Mouse (Mus musculus) MEL (cell line): ENCODE measurements at regions not wholly inside any gene's neighbourhood (a gene's known extent, or its start where the extent isn't known, plus 50 kb on each side); places are given as distances from the start of the nearest gene placed in this dataset.
"Not testable (repeated sequence)": the region's sequence is repeated elsewhere in the genome, so short reads cannot be mapped to it uniquely, and the experiment has no call there.

Source experiments
- DNase-seq: peaks from one replicate; pipeline ENCODE4 v3.0.0; 2011; ENCODE audit warnings: low read depth, low spot score
- H3K27ac ChIP-seq: 2 replicates; pipeline ENCODE4 v1.5.1; 2012; ENCODE audit warnings: low read depth, mild to moderate bottlenecking, control low read depth, low read length, moderate library complexity; ENCODE audit not compliant: control insufficient read depth
- H3K27me3 ChIP-seq, 2 experiments: fragments of 150-350 bp in 1 of 2; sonication (generic) in 1 of 2; 2 replicates each; pipeline ENCODE4 v1.6.1; 2012; ENCODE audit warnings: low read length in 2 of 2, mild to moderate bottlenecking in 2 of 2, improper control_type of control experiment in 1 of 2, moderate library complexity in 1 of 2; ENCODE audit not compliant: insufficient read depth in 2 of 2, control insufficient read depth in 1 of 2
- H3K36me3 ChIP-seq, 2 experiments: 2 replicates each; pipeline ENCODE4 v1.6.1; 2012 to 2014; ENCODE audit warnings: low read length in 2 of 2, improper control_type of control experiment in 1 of 2, inconsistent platforms in 1 of 2, mild to moderate bottlenecking in 1 of 2; ENCODE audit not compliant: insufficient read depth in 2 of 2, control insufficient read depth in 1 of 2
- H3K4me1 ChIP-seq, 2 experiments: fragments of 150-350 bp in 1 of 2; sonication (generic) in 1 of 2; 2 replicates each; pipeline ENCODE4 v1.6.1; 2012; ENCODE audit warnings: low read length in 2 of 2, improper control_type of control experiment in 1 of 2, mild to moderate bottlenecking in 1 of 2; ENCODE audit not compliant: insufficient read depth in 2 of 2, control insufficient read depth in 1 of 2
- H3K4me3 ChIP-seq, 2 experiments: fragments of 150-350 bp in 1 of 2; sonication (generic) in 1 of 2; 2 replicates each; pipeline ENCODE4 v1.5.1; 2012; ENCODE audit warnings: low read depth in 2 of 2, low read length in 2 of 2, mild to moderate bottlenecking in 2 of 2, moderate library complexity in 2 of 2, control low read depth in 1 of 2, improper control_type of control experiment in 1 of 2; ENCODE audit not compliant: control insufficient read depth in 1 of 2, insufficient read depth in 1 of 2
- H3K79me2 ChIP-seq: 2 replicates; pipeline ENCODE4 v1.6.1; 2012; ENCODE audit warnings: mild to moderate bottlenecking, low read length, moderate library complexity; ENCODE audit not compliant: control insufficient read depth, poor library complexity, insufficient read depth
- H3K9ac ChIP-seq: 2 replicates; pipeline ENCODE4 v1.6.1; 2012; ENCODE audit warnings: low read depth, mild to moderate bottlenecking, control low read depth, low read length, moderate library complexity; ENCODE audit not compliant: control insufficient read depth, poor library complexity, severe bottlenecking
- H3K9me3 ChIP-seq: fragments of 150-350 bp; sonication (generic); replicated peaks from 2 replicates; pipeline ENCODE4 v1.6.1; 2012; ENCODE audit warnings: mild to moderate bottlenecking, low read length, improper control_type of control experiment, moderate library complexity; ENCODE audit not compliant: insufficient read depth
- CHD1 ChIP-seq: IDR thresholded peaks from 2 replicates; pipeline ENCODE4 v1.6.1; 2012; ENCODE audit warnings: low read depth, mild to moderate bottlenecking, inconsistent platforms, low read length, improper control_type of control experiment
- EP300 ChIP-seq, 2 experiments: IDR thresholded peaks; 2 replicates each; pipeline ENCODE4 v1.6.1; 2011; ENCODE audit warnings: improper control_type of control experiment in 2 of 2, low read length in 2 of 2, low read depth in 1 of 2, mild to moderate bottlenecking in 1 of 2
- GATA1 ChIP-seq: IDR thresholded peaks from 2 replicates; pipeline ENCODE4 v1.6.1; 2011; ENCODE audit warnings: low read depth, low read length, improper control_type of control experiment
- HCFC1 ChIP-seq: IDR thresholded peaks from 2 replicates; pipeline ENCODE4 v1.6.1; 2012; ENCODE audit warnings: low read depth, mild to moderate bottlenecking, inconsistent platforms, low read length, improper control_type of control experiment, moderate library complexity
- JUND ChIP-seq: IDR thresholded peaks from 2 replicates; pipeline ENCODE4 v1.6.1; 2011; ENCODE audit warnings: low read depth, mild to moderate bottlenecking, improper control_type of control experiment, low read length
- KAT2A ChIP-seq: conservative IDR thresholded peaks from 2 replicates; pipeline ENCODE4 v1.6.1; 2012; ENCODE audit warnings: low read depth, low read length, improper control_type of control experiment, inconsistent platforms
- MAZ ChIP-seq: IDR thresholded peaks from 2 replicates; pipeline ENCODE4 v1.6.1; 2012; ENCODE audit warnings: low read depth, mild to moderate bottlenecking, inconsistent platforms, low read length, improper control_type of control experiment
- MEF2A ChIP-seq: IDR thresholded peaks from 2 replicates; pipeline ENCODE4 v1.6.1; 2014; ENCODE audit warnings: low read depth, mild to moderate bottlenecking, inconsistent platforms, low read length, improper control_type of control experiment; ENCODE audit not compliant: poor library complexity, insufficient replicate concordance, severe bottlenecking; ENCODE audit errors: extremely low read depth
- SMC3 ChIP-seq: IDR thresholded peaks from 2 replicates; pipeline ENCODE4 v1.6.1; 2011; ENCODE audit warnings: low read depth, low read length, improper control_type of control experiment
- TAL1 ChIP-seq: IDR thresholded peaks from 2 replicates; pipeline ENCODE4 v1.6.1; 2012; ENCODE audit warnings: mild to moderate bottlenecking, inconsistent platforms, low read length, moderate library complexity, mixed read lengths
- TBP ChIP-seq: IDR thresholded peaks from 2 replicates; pipeline ENCODE4 v1.8.0; 2011; ENCODE audit warnings: low read depth, low read length, improper control_type of control experiment
- TCF12 ChIP-seq: IDR thresholded peaks from 2 replicates; pipeline ENCODE4 v1.6.1; 2014; ENCODE audit warnings: low read depth, mild to moderate bottlenecking, inconsistent platforms, low read length, improper control_type of control experiment, moderate library complexity

- peaks cover 0 to 2% of the 10 kb centered on the region in 2 experiments; a peak in 2 of 4 replicates for H3K36me3 ChIP-seq
- DNase-seq: no peak
- H3K27ac ChIP-seq: no peak overlapping the region
- TF ChIP-seq TAL1 (no peak), TBP (no peak), JUND (no peak), EP300 (IDR thresholded peaks at IDR 0.05; ENCODE audit: low read depth in 1 of 2, low read length in 2 of 2) (no peak), HCFC1 (no peak), SMC3 (no peak), MEF2A (no peak), CHD1 (no peak), MAZ (no peak), KAT2A (no peak)
- TF ChIP-seq, all 39 proteins: peak for 0
- Histone ChIP-seq H3K4me3 (no peak overlapping the region), H3K79me2 (no peaks in the 10 kb centered on the region), H3K9me3 (no peaks in the 10 kb centered on the region), H3K9ac (no peak overlapping the region), H3K4me1 (peaks cover 0 to 10% of the 10 kb centered on the region in 2 experiments; a peak in 3 of 4 replicates), H3K27me3 (no peaks in the 10 kb centered on the region)
Observed at GRCm38 (mm10) chr3:84385656-84386055, 79.0 kb upstream of the Trim2 start.

GRCm38 (mm10) chr3:84383559-84383958 is 76.9 kb upstream of the Trim2 start:
- Histone ChIP-seq H3K4me3 (no peak overlapping the region), H3K9ac (no peak overlapping the region), H3K79me2 (no peaks in the 10 kb centered on the region), H3K27me3 (no peaks in the 10 kb centered on the region), H3K4me1 (peaks cover 0 to 10% of the 10 kb centered on the region in 2 experiments; a peak in 3 of 4 replicates), H3K9me3 (no peaks in the 10 kb centered on the region), H3K36me3 (peaks cover 0 to 2% of the 10 kb centered on the region in 2 experiments; a peak in 2 of 4 replicates), H3K27ac (no peak overlapping the region)
- TF ChIP-seq TAL1 (peak; percentile 84), TCF12 (peak; percentile 64), GATA1 (0 out of 2 replicates have a peak, but pooled peaks have one; percentile 26), SMC3 (no peak)
- peak; percentile 61 for DNase-seq

GRCm38 (mm10) chr3:84383038-84383437 is 76.4 kb upstream of the Trim2 start:
- not testable (repeated sequence) for H3K27ac ChIP-seq, H3K36me3 ChIP-seq, H3K9me3 ChIP-seq, H3K79me2 ChIP-seq, DNase-seq, H3K4me1 ChIP-seq, H3K27me3 ChIP-seq, H3K9ac ChIP-seq, H3K4me3 ChIP-seq
